ENCODE assay signal across 8 mouse cellular contexts in genomic region chr9:106884996-106885900, GRCm38 (mm10). TPM values are rescaled to one million over a fixed set of nuclear protein-coding genes. Genes with fewer than 3 reads are reported as not detected.
DNase-seq lines count a peak whose midpoint lies in the region; ATAC-seq lines count a peak whose summit lies in the region.

No protein-coding gene starts in this region.

- 20% methylated on average over 44 of the region's 44 CpGs for WGBS in hindbrain, embryonic 14.5 days
- WGBS in midbrain, embryonic 13.5 days = 20% methylated on average over 44 of the region's 44 CpGs

- no peaks in the 10 kb centered on the region for H3K9me3 ChIP-seq in hindbrain, embryonic 14.5 days (ENCODE audit: control insufficient read depth, low read length)
- no peaks in the 10 kb centered on the region for H3K9me3 ChIP-seq in midbrain, embryonic 13.5 days

- peak overlapping the region; percentile 94 for H3K4me3 ChIP-seq in hindbrain, embryonic 14.5 days (replicated peaks; ENCODE audit: low read length)
- peak overlapping the region; percentile 98 for H3K4me3 ChIP-seq in midbrain, embryonic 13.5 days (replicated peaks)

- peak overlapping the region; percentile 96 for H3K27ac ChIP-seq in hindbrain, embryonic 14.5 days
- H3K27ac ChIP-seq in midbrain, embryonic 13.5 days = peak overlapping the region; percentile 96

- peak overlapping the region; percentile 98 for H3K9ac ChIP-seq in hindbrain, embryonic 14.5 days
- peak overlapping the region; percentile 99 for H3K9ac ChIP-seq in midbrain, embryonic 13.5 days (replicated peaks)

- peak overlapping the region; percentile 99 for H3K4me2 ChIP-seq in hindbrain, embryonic 14.5 days (replicated peaks)
- peak overlapping the region; percentile 99 for H3K4me2 ChIP-seq in midbrain, embryonic 13.5 days (replicated peaks)

- intact Hi-C loops in gastrocnemius, postnatal 14 days (cut with DNase I; ENCODE audit: low total_unique reads) = loop anchor here (10.0 kb wide), 2 partner anchors 60 to 200 kb away; partner anchors contain the start of genes Dcaf1 and Tex264

- no peaks in the 10 kb centered on the region for H3K27me3 ChIP-seq in hindbrain, embryonic 14.5 days (ENCODE audit: control insufficient read depth, insufficient read depth, low read length)
- no peaks in the 10 kb centered on the region for H3K27me3 ChIP-seq in midbrain, embryonic 13.5 days

- peaks cover 46% of the 10 kb centered on the region for H3K4me1 ChIP-seq in hindbrain, embryonic 14.5 days (replicated peaks; ENCODE audit: control insufficient read depth, insufficient read depth, low read length)
- H3K4me1 ChIP-seq in midbrain, embryonic 13.5 days (replicated peaks) = peaks cover 79% of the 10 kb centered on the region

- ATAC-seq in hindbrain, embryonic 14.5 days (ENCODE audit: low FRiP score) = no peak
- no peak for ATAC-seq in midbrain, embryonic 13.5 days

- peak; percentile 21 for DNase-seq in gastrocnemius, postnatal 10 days
- no peak for DNase-seq in gastrocnemius, postnatal 14 days
- peak; percentile 30 for DNase-seq in thymus, postnatal 4 days
- no peak for DNase-seq in thymus, postnatal 14 days
- DNase-seq in hindbrain, embryonic 14.5 days (ENCODE audit: low spot score) = no peak
- no peak for DNase-seq in layer of hippocampus, adult 8-10 months (ENCODE audit: low spot score in 2 of 2)
- DNase-seq in urinary bladder, adult 2 months (ENCODE audit: low spot score) = no peak

- peaks cover 77% of the 10 kb centered on the region for H3K36me3 ChIP-seq in hindbrain, embryonic 14.5 days (replicated peaks; ENCODE audit: control insufficient read depth, insufficient read depth)
- peaks cover 70% of the 10 kb centered on the region for H3K36me3 ChIP-seq in midbrain, embryonic 13.5 days

RNA-seq across cellular contexts. Expression of gene Rbm15b, which starts 2.0 kb away (rescaled TPM):
- total RNA-seq in gastrocnemius, postnatal 10 days (2021) = 10 to 100 TPM; 12.1 to 14.9 TPM
- total RNA-seq in gastrocnemius, postnatal 14 days (2021) = 1 to 10 TPM; 6.8 to 9.9 TPM
- 27.4 and 27.5 TPM in 2 replicates for polyA plus RNA-seq in hindbrain, embryonic 14.5 days (2014; fragmentation: Nextera tagmentation; extraction: Ambion mirVana)
- polyA plus RNA-seq in midbrain, embryonic 13.5 days (2015; fragmentation: Nextera tagmentation; extraction: Ambion mirVana) = 15.9 and 18.9 TPM in 2 replicates
- 10 to 100 TPM; 47.6 to 54.0 (median 48.4) TPM for total RNA-seq in layer of hippocampus, adult 8-10 months (2022)
- polyA plus RNA-seq in urinary bladder, adult 2 months (2012; rRNA removed) = 8.9 and 11.6 TPM in 2 replicates

RNA-seq across cellular contexts. Expression of gene Manf, which starts 6.5 kb away (rescaled TPM):
- total RNA-seq in gastrocnemius, postnatal 10 days (2021) = 10 to 100 TPM; 54.1 to 64.3 TPM
- 10 to 100 TPM; 47.4 to 61.3 TPM for total RNA-seq in gastrocnemius, postnatal 14 days (2021)
- 171 and 183 TPM in 2 replicates for polyA plus RNA-seq in hindbrain, embryonic 14.5 days (2014; fragmentation: Nextera tagmentation; extraction: Ambion mirVana)
- polyA plus RNA-seq in midbrain, embryonic 13.5 days (2015; fragmentation: Nextera tagmentation; extraction: Ambion mirVana) = 179 and 192 TPM in 2 replicates
- 100 to 1,000 TPM in 2 of 4 experiments, 10 to 100 TPM in 2; 86.3 to 179 (median 133) TPM for total RNA-seq in layer of hippocampus, adult 8-10 months (2022)
- polyA plus RNA-seq in urinary bladder, adult 2 months (2012; rRNA removed) = 80.0 and 94.3 TPM in 2 replicates

Comparison
In these comparisons a context has a peak if more than half of its experiments do, and no peak if none do; other contexts are left out.
1. DNase-seq: peak in gastrocnemius, postnatal 10 days (single experiment) and thymus, postnatal 4 days (single experiment); none in gastrocnemius, postnatal 14 days (single experiment), thymus, postnatal 14 days (single experiment), hindbrain, embryonic 14.5 days (single experiment), layer of hippocampus, adult 8-10 months (0 of 2) and urinary bladder, adult 2 months (single experiment).